Mouse (Mus musculus) forebrain, embryonic 15.5 days (tissue): ENCODE measurements at regions not wholly inside any gene's neighbourhood (a gene's known extent, or its start where the extent isn't known, plus 50 kb on each side); places are given as distances from the start of the nearest gene placed in this dataset.

Experiments used
- ATAC-seq: fragments of 200-750 bp; cut with Nextera tagmentation; replicated peaks from 2 replicates; pipeline ENCODE4 v1.8.0; 2017; ENCODE audit warnings: mild to moderate bottlenecking, moderate TSS enrichment, moderate library complexity
- H3K27ac ChIP-seq: fragments of 300-500 bp; sonication (generic); replicated peaks from 2 replicates; pipeline ENCODE4 v1.5.1; 2015; ENCODE audit warnings: mild to moderate bottlenecking, inconsistent platforms
- H3K27me3 ChIP-seq: fragments of 300-500 bp; sonication (generic); 2 replicates; pipeline ENCODE4 v1.6.1; 2015; ENCODE audit warnings: inconsistent platforms
- H3K36me3 ChIP-seq: fragments of 300-500 bp; sonication (generic); 2 replicates; pipeline ENCODE4 v1.6.1; 2015; ENCODE audit warnings: mild to moderate bottlenecking, inconsistent platforms
- H3K4me1 ChIP-seq: fragments of 300-500 bp; sonication (generic); 2 replicates; pipeline ENCODE4 v1.6.1; 2015; ENCODE audit warnings: inconsistent platforms
- H3K4me2 ChIP-seq: fragments of 300-500 bp; sonication (generic); replicated peaks from 2 replicates; pipeline ENCODE4 v1.6.1; 2015; ENCODE audit warnings: mild to moderate bottlenecking, inconsistent platforms
- H3K4me3 ChIP-seq: fragments of 300-500 bp; sonication (generic); 2 replicates; pipeline ENCODE4 v1.5.1; 2015; ENCODE audit warnings: mild to moderate bottlenecking, inconsistent platforms
- H3K9ac ChIP-seq: fragments of 300-500 bp; sonication (generic); replicated peaks from 2 replicates; pipeline ENCODE4 v1.6.1; 2015; ENCODE audit warnings: mild to moderate bottlenecking, inconsistent platforms
- H3K9me3 ChIP-seq: fragments of 300-500 bp; sonication (generic); 2 replicates; pipeline ENCODE4 v1.6.1; 2016; ENCODE audit warnings: inconsistent platforms
- WGBS: fragments of 180-500 bp; shearing (Covaris S2); methylation state at CpG from one replicate; pipeline ENCODE4 v1.1.7; 2015; ENCODE audit warnings: mixed read lengths; 5-methylcytosine and 5-hydroxymethylcytosine counted together

DNA sequence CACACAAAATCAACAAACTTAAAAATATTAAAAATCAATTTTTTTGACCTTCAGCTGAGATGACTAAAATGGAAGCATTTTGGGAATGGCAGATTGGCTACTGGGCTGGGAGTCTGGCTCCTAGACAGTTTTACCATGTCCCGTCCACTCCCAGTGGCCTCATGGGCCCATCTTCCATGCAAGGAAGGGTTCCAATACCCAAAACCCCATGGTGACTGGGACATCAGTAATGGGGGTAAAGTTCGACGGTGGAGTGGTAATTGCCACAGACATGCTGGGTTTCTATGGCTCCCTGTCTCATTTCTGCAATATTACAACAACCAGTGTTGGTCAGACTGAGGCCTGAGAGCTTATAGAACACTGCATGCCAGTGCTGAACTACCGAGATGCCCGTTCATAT is 82.2 kb downstream of the Il20rb start:
- Histone ChIP-seq H3K4me1 (no peaks in the 10 kb centered on the region), H3K27ac (no peak overlapping the region), H3K9ac (no peak overlapping the region), H3K4me3 (no peak overlapping the region), H3K27me3 (no peaks in the 10 kb centered on the region), H3K36me3 (no peaks in the 10 kb centered on the region), H3K9me3 (no peaks in the 10 kb centered on the region), H3K4me2 (no peak overlapping the region)
- 95% methylated on average over 5 of the region's 5 CpGs for WGBS
- no peak for ATAC-seq

DNA sequence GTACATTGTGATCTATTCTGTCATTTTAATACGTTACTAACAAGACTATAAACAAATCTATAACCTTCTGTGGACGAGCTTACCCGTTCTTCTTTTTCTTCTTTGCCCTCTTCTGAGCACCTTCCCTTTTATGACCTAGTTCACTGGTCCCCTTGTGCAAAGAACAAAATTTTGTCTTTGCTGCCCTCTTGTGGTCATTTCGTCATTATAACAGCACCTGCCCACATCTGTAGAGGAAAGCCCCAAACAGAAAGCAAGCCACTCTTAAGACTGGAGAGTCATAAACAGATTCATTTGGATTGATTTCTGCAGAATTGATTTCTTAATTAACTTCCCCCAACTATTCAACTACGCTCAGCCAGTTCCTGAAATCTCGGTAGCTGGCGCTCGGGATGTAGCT is 86.2 kb downstream of the Il20rb start:
- WGBS: 17% methylated on average over 8 of the region's 8 CpGs
- no peaks in the 10 kb centered on the region for H3K4me1 ChIP-seq
- H3K9me3 ChIP-seq: no peaks in the 10 kb centered on the region
- H3K36me3 ChIP-seq: no peaks in the 10 kb centered on the region
- no peak overlapping the region for H3K4me2 ChIP-seq
- no peak overlapping the region for H3K4me3 ChIP-seq
- no peak overlapping the region for H3K27ac ChIP-seq
- no peak for ATAC-seq
- H3K9ac ChIP-seq: no peak overlapping the region
- H3K27me3 ChIP-seq: no peaks in the 10 kb centered on the region

DNA sequence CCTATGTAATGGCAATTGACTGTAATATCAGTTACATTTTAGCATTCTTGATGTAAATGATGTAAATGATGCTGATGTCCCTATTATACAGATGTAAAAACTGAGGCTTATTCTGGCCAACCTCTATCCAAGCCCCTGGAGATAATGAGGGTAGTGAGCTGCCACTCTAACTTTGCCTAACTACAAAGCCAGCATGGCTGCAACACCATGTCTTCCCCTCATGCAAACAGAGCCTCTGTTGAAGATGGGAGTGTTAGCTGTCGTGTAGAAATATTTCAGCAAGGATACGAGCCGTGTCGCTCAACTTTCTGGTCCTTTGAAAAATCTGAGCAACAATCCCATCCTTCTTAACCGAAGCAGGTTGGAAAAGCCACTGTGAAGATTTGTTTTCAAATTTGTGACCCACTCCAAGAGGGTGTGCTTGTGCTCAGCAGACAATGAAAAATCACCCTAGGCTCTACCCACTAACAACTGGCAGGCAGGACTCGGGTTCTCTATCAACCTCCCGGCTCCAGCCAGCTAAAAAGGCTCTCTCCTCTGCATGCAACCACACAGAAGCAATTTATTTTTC is 90.2 kb downstream of the Il20rb start:
- no peak overlapping the region for H3K27ac ChIP-seq
- no peak for ATAC-seq
- WGBS: 92% methylated on average over 7 of the region's 7 CpGs

DNA sequence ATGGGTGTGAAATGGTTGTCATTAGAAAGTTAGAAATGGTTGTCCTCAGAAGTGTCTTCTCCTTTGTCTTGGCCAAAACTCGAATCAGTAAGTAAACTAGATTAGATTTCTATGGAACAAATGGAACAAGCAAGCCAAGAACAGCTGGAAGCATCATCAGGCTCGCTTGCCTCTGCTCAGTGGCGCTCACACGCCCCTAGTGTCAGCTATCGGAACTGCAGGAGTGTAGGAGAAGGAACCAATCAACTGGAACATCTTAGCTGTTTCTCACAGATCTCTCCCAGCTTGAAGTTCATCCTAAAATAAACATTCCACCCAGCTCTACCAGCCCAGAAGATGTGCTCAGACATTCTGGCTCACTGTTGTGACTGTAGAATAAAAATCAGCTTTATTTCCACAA is 90.9 kb downstream of the Il20rb start:
- H3K27me3 ChIP-seq: no peaks in the 10 kb centered on the region
- no peak overlapping the region for H3K4me2 ChIP-seq

More for the DNA sequence above, 90.2 kb downstream of the Il20rb start:
- no peaks in the 10 kb centered on the region for H3K36me3 ChIP-seq
- no peak overlapping the region for H3K4me3 ChIP-seq
- H3K4me1 ChIP-seq: no peaks in the 10 kb centered on the region
- no peaks in the 10 kb centered on the region for H3K9me3 ChIP-seq
- no peak overlapping the region for H3K9ac ChIP-seq
- no peak overlapping the region for H3K4me2 ChIP-seq
- no peaks in the 10 kb centered on the region for H3K27me3 ChIP-seq

DNA sequence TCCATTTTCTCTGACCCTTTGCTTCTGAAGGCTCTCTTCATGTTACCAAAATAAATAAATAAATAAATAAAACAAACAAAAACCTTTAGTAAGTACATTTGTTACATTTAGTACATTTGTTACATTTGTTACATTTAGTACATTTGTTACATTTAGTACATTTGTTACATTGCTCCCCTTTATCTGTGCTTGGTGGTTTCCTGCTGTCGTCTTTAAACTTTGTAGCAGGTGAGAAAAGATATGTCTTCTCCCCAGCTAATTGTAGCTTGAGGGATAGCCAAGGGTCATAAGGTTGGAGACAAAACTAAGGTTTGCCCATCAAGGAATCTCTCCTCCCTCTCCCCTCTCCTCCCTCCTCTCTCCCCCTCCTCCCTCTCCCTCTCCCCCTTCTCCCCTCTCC is 92.0 kb downstream of the Il20rb start:
- Histone ChIP-seq H3K9ac (no peak overlapping the region), H3K36me3 (no peaks in the 10 kb centered on the region), H3K27ac (no peak overlapping the region), H3K4me3 (no peak overlapping the region), H3K9me3 (no peaks in the 10 kb centered on the region), H3K27me3 (no peaks in the 10 kb centered on the region), H3K4me2 (no peak overlapping the region), H3K4me1 (no peaks in the 10 kb centered on the region)
- WGBS: 84% methylated on average over 1 of the region's 1 CpGs
- ATAC-seq: no peak

More for the DNA sequence above, 90.9 kb downstream of the Il20rb start:
- Histone ChIP-seq H3K4me1 (no peaks in the 10 kb centered on the region), H3K36me3 (no peaks in the 10 kb centered on the region), H3K9ac (no peak overlapping the region), H3K9me3 (no peaks in the 10 kb centered on the region), H3K27ac (no peak overlapping the region), H3K4me3 (no peak overlapping the region)
- ATAC-seq: no peak
- 6% methylated on average over 5 of the region's 5 CpGs for WGBS

DNA sequence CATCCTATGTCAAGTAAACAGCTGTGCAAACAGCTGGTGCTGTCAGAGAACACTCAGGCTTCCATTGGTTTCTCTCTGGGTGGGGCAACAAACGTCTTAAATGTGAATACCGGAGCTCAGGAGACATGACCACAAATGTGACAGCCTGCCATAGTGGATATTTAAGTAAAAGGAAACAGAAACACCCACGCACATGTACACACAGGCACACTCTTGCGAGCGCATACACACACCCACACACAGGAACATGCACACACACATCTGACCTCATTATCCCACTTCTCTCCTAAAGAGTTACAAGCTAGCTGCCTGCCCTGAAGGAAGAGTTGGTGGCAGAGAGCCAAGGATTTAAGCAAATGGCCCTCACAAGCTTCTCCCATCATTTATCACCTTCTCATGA is 92.4 kb downstream of the Il20rb start:
- H3K4me1 ChIP-seq: no peaks in the 10 kb centered on the region
- H3K27ac ChIP-seq: no peak overlapping the region
- no peaks in the 10 kb centered on the region for H3K9me3 ChIP-seq
- H3K4me2 ChIP-seq: no peak overlapping the region
- H3K9ac ChIP-seq: no peak overlapping the region
- no peaks in the 10 kb centered on the region for H3K27me3 ChIP-seq
- H3K4me3 ChIP-seq: no peak overlapping the region
- no peaks in the 10 kb centered on the region for H3K36me3 ChIP-seq
- 74% methylated on average over 5 of the region's 5 CpGs for WGBS
- ATAC-seq: no peak

DNA sequence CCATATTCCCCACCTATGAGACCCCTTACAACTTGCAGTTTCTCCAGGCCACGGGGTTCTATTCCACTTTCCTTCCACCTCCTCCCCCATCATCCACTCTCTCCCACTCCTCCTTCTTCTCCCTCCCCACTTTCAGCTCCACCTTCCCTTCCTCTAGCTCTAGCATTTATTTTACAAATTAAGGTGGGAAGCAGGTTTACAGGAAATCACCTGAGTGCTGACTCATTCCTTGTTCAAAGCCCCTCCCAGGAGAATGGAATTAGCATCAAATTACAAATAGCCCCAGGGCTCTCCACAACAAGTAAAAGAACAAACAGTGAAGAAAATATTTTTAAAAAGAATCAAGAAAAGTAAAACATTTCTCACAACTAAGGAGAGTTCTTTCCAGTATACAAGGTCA is 94.3 kb downstream of the Il20rb start:
- no peaks in the 10 kb centered on the region for H3K27me3 ChIP-seq
- H3K27ac ChIP-seq: no peak overlapping the region
- H3K9ac ChIP-seq: no peak overlapping the region
- H3K4me1 ChIP-seq: no peaks in the 10 kb centered on the region
- no peaks in the 10 kb centered on the region for H3K9me3 ChIP-seq
- no peak for ATAC-seq
- H3K36me3 ChIP-seq: no peaks in the 10 kb centered on the region
- no peak overlapping the region for H3K4me3 ChIP-seq
- H3K4me2 ChIP-seq: no peak overlapping the region
- WGBS: 38% methylated on average over 1 of the region's 1 CpGs

DNA sequence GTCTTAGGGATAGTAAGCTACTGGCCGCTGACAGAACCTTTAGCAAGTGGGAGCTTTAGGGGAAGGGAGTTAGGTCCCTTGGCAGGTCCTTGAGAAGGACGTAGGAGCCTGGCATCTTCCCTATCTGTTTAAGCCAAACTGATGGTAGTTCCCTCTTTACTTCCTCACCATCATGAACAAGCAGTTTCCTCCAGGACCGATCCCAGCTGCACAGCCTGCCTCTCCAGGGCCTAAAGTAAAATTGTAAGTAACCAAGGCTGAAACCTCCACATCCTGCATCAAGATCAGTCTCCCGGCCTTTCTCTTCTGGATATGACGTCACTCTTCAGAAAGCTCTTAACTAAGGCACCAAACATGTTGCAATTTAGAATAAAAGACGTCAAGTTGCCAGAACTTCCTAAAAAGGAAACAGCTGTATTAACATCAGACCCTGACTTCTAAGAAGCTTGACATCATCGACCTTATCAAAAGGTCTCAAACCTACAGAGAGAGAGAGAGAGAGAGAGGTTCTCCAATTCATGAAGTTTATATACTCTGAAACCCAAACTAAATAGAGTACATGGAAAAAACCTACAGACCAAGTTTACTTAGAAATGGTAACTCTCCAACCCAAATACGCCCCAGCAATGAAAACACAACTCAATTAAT is 94.9 kb downstream of the Il20rb start:
- Histone ChIP-seq H3K4me3 (no peak overlapping the region), H3K4me1 (no peaks in the 10 kb centered on the region), H3K27ac (no peak overlapping the region), H3K4me2 (no peak overlapping the region), H3K9ac (no peak overlapping the region), H3K9me3 (no peaks in the 10 kb centered on the region), H3K27me3 (no peaks in the 10 kb centered on the region), H3K36me3 (no peaks in the 10 kb centered on the region)
- ATAC-seq: no peak
- WGBS: 77% methylated on average over 8 of the region's 8 CpGs

DNA sequence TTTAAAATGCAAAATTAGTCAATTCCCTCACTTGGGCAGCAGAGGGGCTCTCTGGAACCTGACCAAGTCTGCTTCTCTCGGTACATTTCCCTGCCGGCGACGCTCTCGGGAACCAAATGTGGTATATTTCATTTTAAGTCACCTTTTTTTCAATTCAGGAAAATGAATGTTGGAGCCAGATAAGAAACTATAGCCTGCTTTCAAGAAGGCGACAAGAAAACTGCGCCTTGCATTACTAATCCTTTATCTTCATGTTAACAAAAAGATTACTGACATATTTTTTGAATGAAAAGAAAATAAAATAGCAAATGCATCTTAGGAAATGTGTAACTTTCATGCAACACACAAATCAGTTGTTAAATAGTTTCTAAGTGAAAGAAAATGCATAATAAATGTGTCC is 98.2 kb downstream of the Il20rb start:
- ATAC-seq: no peak
- Histone ChIP-seq H3K4me3 (no peak overlapping the region), H3K27ac (no peak overlapping the region), H3K4me2 (no peak overlapping the region), H3K36me3 (no peaks in the 10 kb centered on the region), H3K9ac (no peak overlapping the region), H3K9me3 (no peaks in the 10 kb centered on the region), H3K27me3 (no peaks in the 10 kb centered on the region), H3K4me1 (no peaks in the 10 kb centered on the region)
- 86% methylated on average over 7 of the region's 7 CpGs for WGBS

DNA sequence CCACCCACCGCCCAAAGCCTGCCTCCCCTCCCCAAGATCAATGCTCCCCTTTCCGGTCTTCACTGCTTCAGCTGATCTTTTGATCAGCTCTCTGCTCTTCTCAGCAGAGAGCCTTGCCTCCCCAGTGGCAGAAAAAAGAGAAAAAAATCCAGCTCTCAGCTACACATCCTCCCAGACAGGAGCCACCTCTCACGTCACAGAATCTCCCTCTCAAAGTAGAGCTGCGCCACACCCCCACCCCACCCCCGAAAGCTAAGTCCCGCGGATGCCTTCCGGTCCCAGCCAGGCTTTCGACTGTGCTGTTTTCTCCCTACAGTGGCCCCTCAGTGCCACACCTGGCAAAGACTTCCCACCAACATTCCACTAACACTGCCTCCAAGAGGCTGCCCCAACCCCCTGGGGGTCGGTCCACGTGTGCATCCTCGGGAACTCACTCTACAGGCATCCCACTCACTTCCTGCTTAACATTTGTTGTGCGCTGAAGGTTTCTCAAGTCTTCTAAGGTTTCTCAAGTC is 99.4 kb downstream of the Il20rb start:
- Histone ChIP-seq H3K4me3 (no peak overlapping the region), H3K4me2 (no peak overlapping the region), H3K9ac (no peak overlapping the region), H3K9me3 (no peaks in the 10 kb centered on the region), H3K27me3 (no peaks in the 10 kb centered on the region), H3K36me3 (no peaks in the 10 kb centered on the region), H3K4me1 (no peaks in the 10 kb centered on the region), H3K27ac (no peak overlapping the region)
- no peak for ATAC-seq
- WGBS: 33% methylated on average over 13 of the region's 13 CpGs

DNA sequence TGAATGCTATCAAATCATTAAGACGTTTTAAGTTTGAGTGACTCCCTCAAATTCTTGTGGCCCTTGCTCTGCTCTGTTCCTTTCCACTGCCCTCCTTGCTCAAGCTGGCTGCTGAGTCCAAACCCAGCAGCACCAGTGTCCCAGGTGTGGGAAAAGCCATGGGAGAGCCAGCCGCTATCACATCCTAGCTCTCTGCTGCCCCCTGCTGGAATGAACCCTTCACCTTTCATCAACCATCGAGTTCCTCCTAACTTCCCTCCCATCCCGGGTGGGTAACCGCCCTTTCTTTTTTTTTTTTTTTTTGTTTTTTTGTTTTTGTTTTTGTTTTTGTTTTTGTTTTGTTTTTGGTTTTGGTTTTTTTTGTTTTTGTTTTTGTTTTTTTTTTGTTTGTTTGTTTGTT is 104.1 kb downstream of the Il20rb start:
- Histone ChIP-seq H3K9me3 (no peaks in the 10 kb centered on the region), H3K36me3 (no peaks in the 10 kb centered on the region), H3K9ac (no peak overlapping the region), H3K4me2 (no peak overlapping the region), H3K27me3 (no peaks in the 10 kb centered on the region), H3K4me1 (no peaks in the 10 kb centered on the region), H3K4me3 (no peak overlapping the region), H3K27ac (no peak overlapping the region)
- 43% methylated on average over 5 of the region's 5 CpGs for WGBS
- no peak for ATAC-seq

DNA sequence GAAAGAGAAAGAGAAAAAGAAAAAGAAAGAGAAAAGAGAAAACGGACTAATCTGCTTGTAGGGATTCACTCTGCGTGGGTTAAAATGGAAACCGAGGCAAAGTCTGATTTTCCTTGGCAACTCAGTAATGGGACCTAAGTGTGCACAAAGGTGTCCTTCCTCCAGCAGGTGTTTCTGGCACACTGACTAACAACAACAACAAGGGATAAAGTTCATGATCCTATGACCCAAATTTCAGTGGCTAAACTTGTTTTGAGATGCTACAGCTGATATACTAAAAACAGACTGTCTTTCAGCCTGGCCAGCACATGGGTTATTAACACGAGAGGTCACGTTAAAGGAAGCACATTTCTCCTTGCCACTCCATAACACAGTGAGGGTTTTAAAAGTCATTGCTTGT is 116.7 kb downstream of the Il20rb start:
- 93% methylated on average over 5 of the region's 5 CpGs for WGBS
- no peak for ATAC-seq
- H3K4me1 ChIP-seq: no peaks in the 10 kb centered on the region

DNA sequence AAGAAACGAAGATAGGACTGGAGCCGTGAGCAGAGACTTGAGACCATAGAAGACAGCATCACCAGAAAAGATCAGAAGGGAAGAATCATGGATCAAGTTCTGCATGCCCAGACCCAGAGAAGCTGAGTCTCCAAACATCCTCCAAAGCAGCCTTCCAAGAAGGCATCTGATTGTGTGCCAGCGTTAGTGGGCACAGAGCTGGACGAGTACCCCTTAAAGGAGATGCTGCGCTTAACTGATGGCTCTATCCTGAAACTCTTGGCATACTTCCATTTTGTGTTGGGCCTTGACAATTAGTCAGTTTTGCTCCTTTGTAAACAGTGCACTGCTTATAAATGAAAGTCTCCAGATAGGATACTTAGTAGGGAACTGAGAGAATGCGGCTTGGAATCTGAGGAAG is 119.8 kb downstream of the Il20rb start:
- H3K4me2 ChIP-seq: no peak overlapping the region
- 61% methylated on average over 6 of the region's 6 CpGs for WGBS
- H3K36me3 ChIP-seq: no peaks in the 10 kb centered on the region
- H3K4me3 ChIP-seq: no peak overlapping the region
- H3K9ac ChIP-seq: no peak overlapping the region
- H3K27ac ChIP-seq: no peak overlapping the region
- H3K27me3 ChIP-seq: no peaks in the 10 kb centered on the region
- ATAC-seq: no peak
- H3K9me3 ChIP-seq: no peaks in the 10 kb centered on the region
- H3K4me1 ChIP-seq: no peaks in the 10 kb centered on the region

More for the DNA sequence above, 116.7 kb downstream of the Il20rb start:
- H3K4me3 ChIP-seq: no peak overlapping the region
- no peak overlapping the region for H3K4me2 ChIP-seq
- H3K27me3 ChIP-seq: no peaks in the 10 kb centered on the region
- no peak overlapping the region for H3K27ac ChIP-seq
- H3K9me3 ChIP-seq: no peaks in the 10 kb centered on the region
- H3K36me3 ChIP-seq: no peaks in the 10 kb centered on the region
- no peak overlapping the region for H3K9ac ChIP-seq
